Mouse (Mus musculus): Measurements from ENCODE around the gene Tnik.

DNA sequence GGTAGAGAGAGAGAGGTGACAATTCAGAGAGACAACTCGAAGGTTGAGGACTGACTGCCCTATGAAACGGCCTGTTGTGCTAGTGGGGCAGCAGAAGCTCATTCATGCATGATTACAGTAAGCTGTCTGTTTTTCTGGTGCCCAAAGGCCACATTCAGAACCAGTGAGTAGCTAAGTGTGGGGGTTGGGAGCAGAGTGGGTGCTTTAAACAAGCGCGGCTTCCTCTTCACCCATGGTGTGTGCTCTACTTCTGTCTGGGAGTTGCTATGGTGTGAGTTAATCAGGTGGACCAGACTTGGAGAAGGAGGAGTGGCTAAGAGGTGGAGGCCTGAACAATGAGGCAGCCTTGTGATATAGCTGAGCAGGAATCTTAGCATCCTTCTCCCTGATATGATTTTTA is 2.2 kb downstream of the Tnik start:
- TF ChIP-seq CTCF (IDR thresholded peaks at IDR 0.05; ENCODE audit: low read depth), result no peak
- no peak for TF ChIP-seq EP300 (IDR thresholded peaks at IDR 0.05; ENCODE audit: low read depth)

Data from heart, postnatal 0 days (tissue).